Mouse (Mus musculus): Measurements from ENCODE around the gene Slc35g3. TPM values are rescaled to one million over a fixed set of nuclear protein-coding genes. Genes with fewer than 3 reads are reported as not detected.

Slc35g3 gene
- polyA plus RNA-seq, 1 experiment from 2014 or later = not detected

GRCm38 (mm10) chr11:69803786-69804651 lies 42.3 kb upstream of the Slc35g3 start:
- no peaks in the 10 kb centered on the region for H3K9me3 ChIP-seq (ENCODE audit: control insufficient read depth, low read length)
- H3K9ac ChIP-seq (ENCODE audit: low read length) = peak overlapping the region; percentile 67
- H3K4me3 ChIP-seq (ENCODE audit: low read depth, low read length) = peak overlapping the region; percentile 55
- H3K4me2 ChIP-seq (replicated peaks; ENCODE audit: low read depth) = peak overlapping the region; percentile 73
- peak; percentile 86 for DNase-seq (ENCODE audit: low spot score)
- peak overlapping the region; percentile 78 for H3K27ac ChIP-seq (replicated peaks)
- WGBS = 1% methylated on average over 60 of the region's 60 CpGs
- no peaks in the 10 kb centered on the region for H3K36me3 ChIP-seq (ENCODE audit: control insufficient read depth, insufficient read depth, low read length)
- H3K27me3 ChIP-seq (ENCODE audit: control insufficient read depth, insufficient read depth, low read length) = no peaks in the 10 kb centered on the region
- peak; percentile 74 for ATAC-seq (ENCODE audit: low FRiP score, low TSS enrichment)
- TF ChIP-seq CTCF (IDR thresholded peaks at IDR 0.05; ENCODE audit: low read depth) (peak; percentile 83), EP300 (optimal IDR thresholded peaks at IDR 0.05) (no peak)
- H3K4me1 ChIP-seq (replicated peaks; ENCODE audit: control insufficient read depth, insufficient read depth) = peaks cover 4% of the 10 kb centered on the region

GRCm38 (mm10) chr11:69803328-69803727 lies 41.6 kb upstream of the Slc35g3 start:
- Histone ChIP-seq H3K27ac (replicated peaks) (no peak overlapping the region; the same call in 1 of the 2 replicates), H3K9me3 (ENCODE audit: control insufficient read depth, low read length) (no peaks in the 10 kb centered on the region), H3K36me3 (ENCODE audit: control insufficient read depth, insufficient read depth, low read length) (no peaks in the 10 kb centered on the region), H3K4me2 (replicated peaks; ENCODE audit: low read depth) (peak overlapping the region; percentile 73), H3K27me3 (ENCODE audit: control insufficient read depth, insufficient read depth, low read length) (no peaks in the 10 kb centered on the region), H3K4me3 (ENCODE audit: low read depth, low read length) (peak overlapping the region; percentile 55), H3K9ac (ENCODE audit: low read length) (peak overlapping the region; percentile 67), H3K4me1 (replicated peaks; ENCODE audit: control insufficient read depth, insufficient read depth) (peaks cover 4% of the 10 kb centered on the region)
- DNase-seq (ENCODE audit: low spot score) (peak; percentile 29), ATAC-seq (ENCODE audit: low FRiP score, low TSS enrichment) (peak; percentile 5)
- WGBS = 4% methylated on average over 12 of the region's 12 CpGs
- TF ChIP-seq EP300 (optimal IDR thresholded peaks at IDR 0.05) (no peak), CTCF (IDR thresholded peaks at IDR 0.05; ENCODE audit: low read depth) (no peak)

GRCm38 (mm10) chr11:69802648-69803105 lies 40.9 kb upstream of the Slc35g3 start:
- peak; percentile 30; the same call in 1 of the 2 replicates for ATAC-seq (ENCODE audit: low FRiP score, low TSS enrichment)
- Histone ChIP-seq H3K4me2 (replicated peaks; ENCODE audit: low read depth) (peak overlapping the region; percentile 73), H3K4me1 (replicated peaks; ENCODE audit: control insufficient read depth, insufficient read depth) (peaks cover 4% of the 10 kb centered on the region), H3K27me3 (ENCODE audit: control insufficient read depth, insufficient read depth, low read length) (no peaks in the 10 kb centered on the region), H3K36me3 (ENCODE audit: control insufficient read depth, insufficient read depth, low read length) (no peaks in the 10 kb centered on the region), H3K9ac (ENCODE audit: low read length) (peak overlapping the region; percentile 67), H3K4me3 (ENCODE audit: low read depth, low read length) (peak overlapping the region; percentile 55), H3K9me3 (ENCODE audit: control insufficient read depth, low read length) (no peaks in the 10 kb centered on the region), H3K27ac (replicated peaks) (no peak overlapping the region)
- TF ChIP-seq CTCF (IDR thresholded peaks at IDR 0.05; ENCODE audit: low read depth) = 0 out of 2 replicates have a peak, but pooled peaks have one; percentile 5
- no peak for TF ChIP-seq EP300 (optimal IDR thresholded peaks at IDR 0.05)
- under 1% methylated on average over 28 of the region's 33 CpGs for WGBS
- peak; percentile 89 for DNase-seq (ENCODE audit: low spot score)

GRCm38 (mm10) chr11:69801379-69801977 lies 39.7 kb upstream of the Slc35g3 start, which contains the start of gene Fgf11:
Gene Fgf11, minus strand, starts transcription at chr11:69801857.
- peak within 1 kb of the TSS; percentile 9; the same call in 1 of the 2 replicates for H3K27ac ChIP-seq (replicated peaks)
- H3K27me3 ChIP-seq (ENCODE audit: control insufficient read depth, insufficient read depth, low read length) = no peaks in the 10 kb centered on the region
- 1% methylated on average over 29 of the region's 33 CpGs for WGBS
- peak; percentile 41 for DNase-seq (ENCODE audit: low spot score)
- H3K36me3 ChIP-seq (ENCODE audit: control insufficient read depth, insufficient read depth, low read length) = no peaks in the 10 kb centered on the region
- H3K9me3 ChIP-seq (ENCODE audit: control insufficient read depth, low read length) = no peaks in the 10 kb centered on the region
- ATAC-seq (ENCODE audit: low FRiP score, low TSS enrichment) = no peak
- TF ChIP-seq CTCF (IDR thresholded peaks at IDR 0.05; ENCODE audit: low read depth) (no peak), EP300 (optimal IDR thresholded peaks at IDR 0.05) (no peak)
- peaks cover 4% of the 10 kb centered on the region for H3K4me1 ChIP-seq (replicated peaks; ENCODE audit: control insufficient read depth, insufficient read depth)
- H3K4me2 ChIP-seq (replicated peaks; ENCODE audit: low read depth) = peak within 1 kb of the TSS; percentile 73
- H3K9ac ChIP-seq (ENCODE audit: low read length) = peak within 1 kb of the TSS; percentile 67
- H3K4me3 ChIP-seq (ENCODE audit: low read depth, low read length) = peak within 1 kb of the TSS; percentile 55

GRCm38 (mm10) chr11:69800392-69801197 lies 38.8 kb upstream of the Slc35g3 start:
- H3K4me1 ChIP-seq (replicated peaks; ENCODE audit: control insufficient read depth, insufficient read depth) = peaks cover 4% of the 10 kb centered on the region
- peak overlapping the region; percentile 73 for H3K4me2 ChIP-seq (replicated peaks; ENCODE audit: low read depth)
- TF ChIP-seq CTCF (IDR thresholded peaks at IDR 0.05; ENCODE audit: low read depth) (no peak), EP300 (optimal IDR thresholded peaks at IDR 0.05) (no peak)
- no peaks in the 10 kb centered on the region for H3K9me3 ChIP-seq (ENCODE audit: control insufficient read depth, low read length)
- peak overlapping the region; percentile 44 for H3K4me3 ChIP-seq (ENCODE audit: low read depth, low read length)
- ATAC-seq (ENCODE audit: low FRiP score, low TSS enrichment) (peak; percentile 19), DNase-seq (ENCODE audit: low spot score) (peak; percentile 87)
- H3K36me3 ChIP-seq (ENCODE audit: control insufficient read depth, insufficient read depth, low read length) = no peaks in the 10 kb centered on the region
- WGBS = 2% methylated on average over 36 of the region's 36 CpGs
- no peaks in the 10 kb centered on the region for H3K27me3 ChIP-seq (ENCODE audit: control insufficient read depth, insufficient read depth, low read length)
- H3K9ac ChIP-seq (ENCODE audit: low read length) = peak overlapping the region; percentile 61
- peak overlapping the region; percentile 24 for H3K27ac ChIP-seq (replicated peaks)
